Mouse (Mus musculus): ENCODE measurements around the gene Ldb2. TPM values are rescaled to one million over a fixed set of nuclear protein-coding genes. Genes with fewer than 3 reads are reported as not detected.

Ldb2 gene
- polyA plus RNA-seq, 1 experiment: not detected

- Histone ChIP-seq H3K27me3 (ENCODE audit: control insufficient read depth, insufficient read depth, low read length, poor library complexity, severe bottlenecking) (no peaks in the 10 kb centered on the region), H3K9ac (ENCODE audit: low read depth, poor library complexity, severe bottlenecking) (no peak overlapping the region), H3K4me1 (ENCODE audit: control insufficient read depth, insufficient read depth, low read length) (no peaks in the 10 kb centered on the region), H3K4me3 (ENCODE audit: low read depth, low read length) (no peak overlapping the region), H3K27ac (ENCODE audit: insufficient read depth, low read length) (no peak overlapping the region), H3K36me3 (ENCODE audit: control insufficient read depth, insufficient read depth, low read length, poor library complexity, severe bottlenecking) (no peaks in the 10 kb centered on the region), H3K9me3 (replicated peaks; ENCODE audit: control insufficient read depth, insufficient read depth, low read length, poor library complexity, severe bottlenecking) (no peaks in the 10 kb centered on the region)
- no peak for TF ChIP-seq POLR2A (IDR thresholded peaks at IDR 0.05; ENCODE audit: insufficient read depth, low read length)
Measured at GRCm38 (mm10) chr5:44646842-44647190, 152.7 kb downstream of the Ldb2 start.

- Histone ChIP-seq H3K9ac (ENCODE audit: low read depth, poor library complexity, severe bottlenecking) (no peak overlapping the region), H3K27me3 (ENCODE audit: control insufficient read depth, insufficient read depth, low read length, poor library complexity, severe bottlenecking) (no peaks in the 10 kb centered on the region), H3K4me1 (ENCODE audit: control insufficient read depth, insufficient read depth, low read length) (no peaks in the 10 kb centered on the region), H3K4me3 (ENCODE audit: low read depth, low read length) (no peak overlapping the region), H3K27ac (ENCODE audit: insufficient read depth, low read length) (no peak overlapping the region), H3K9me3 (replicated peaks; ENCODE audit: control insufficient read depth, insufficient read depth, low read length, poor library complexity, severe bottlenecking) (no peaks in the 10 kb centered on the region), H3K36me3 (ENCODE audit: control insufficient read depth, insufficient read depth, low read length, poor library complexity, severe bottlenecking) (no peaks in the 10 kb centered on the region)
- no peak for TF ChIP-seq POLR2A (IDR thresholded peaks at IDR 0.05; ENCODE audit: insufficient read depth, low read length)
- no peak for TF ChIP-seq EP300 (IDR thresholded peaks at IDR 0.05; ENCODE audit: insufficient read depth, low read depth, low read length)
- TF ChIP-seq CTCF (IDR thresholded peaks at IDR 0.05; ENCODE audit: low read depth, low read length): no peak
Measured at GRCm38 (mm10) chr5:44645952-44646841, 153.3 kb downstream of the Ldb2 start.

DNA sequence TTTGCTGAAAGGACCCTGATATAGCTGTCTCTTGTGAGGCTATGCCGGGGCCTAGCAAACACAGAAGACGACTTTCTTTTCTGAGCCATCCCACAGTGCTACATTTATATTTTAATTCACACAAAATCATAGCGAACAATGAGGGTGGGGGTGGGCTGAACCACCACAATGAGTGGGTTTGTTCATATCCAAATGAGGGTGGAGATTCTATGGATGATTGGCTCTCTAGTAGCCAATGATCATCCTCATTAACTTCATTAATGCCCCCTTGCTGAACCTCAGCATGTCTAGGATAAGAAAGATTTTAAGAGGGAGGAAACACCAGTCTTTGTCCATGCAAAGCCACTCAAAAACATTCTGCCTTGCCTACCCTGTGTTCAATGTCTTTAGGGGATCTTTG is 156.4 kb downstream of the Ldb2 start:
- no peak overlapping the region for H3K4me3 ChIP-seq (ENCODE audit: low read depth, low read length)
- H3K27ac ChIP-seq (ENCODE audit: insufficient read depth, low read length): no peak overlapping the region
- no peaks in the 10 kb centered on the region for H3K36me3 ChIP-seq (ENCODE audit: control insufficient read depth, insufficient read depth, low read length, poor library complexity, severe bottlenecking)
- H3K9me3 ChIP-seq (replicated peaks; ENCODE audit: control insufficient read depth, insufficient read depth, low read length, poor library complexity, severe bottlenecking): no peaks in the 10 kb centered on the region
- H3K4me1 ChIP-seq (ENCODE audit: control insufficient read depth, insufficient read depth, low read length): no peaks in the 10 kb centered on the region
- TF ChIP-seq POLR2A (IDR thresholded peaks at IDR 0.05; ENCODE audit: insufficient read depth, low read length) (no peak), EP300 (IDR thresholded peaks at IDR 0.05; ENCODE audit: insufficient read depth, low read depth, low read length) (no peak), CTCF (IDR thresholded peaks at IDR 0.05; ENCODE audit: low read depth, low read length) (no peak)
- no peak overlapping the region for H3K9ac ChIP-seq (ENCODE audit: low read depth, poor library complexity, severe bottlenecking)
- H3K27me3 ChIP-seq (ENCODE audit: control insufficient read depth, insufficient read depth, low read length, poor library complexity, severe bottlenecking): no peaks in the 10 kb centered on the region

DNA sequence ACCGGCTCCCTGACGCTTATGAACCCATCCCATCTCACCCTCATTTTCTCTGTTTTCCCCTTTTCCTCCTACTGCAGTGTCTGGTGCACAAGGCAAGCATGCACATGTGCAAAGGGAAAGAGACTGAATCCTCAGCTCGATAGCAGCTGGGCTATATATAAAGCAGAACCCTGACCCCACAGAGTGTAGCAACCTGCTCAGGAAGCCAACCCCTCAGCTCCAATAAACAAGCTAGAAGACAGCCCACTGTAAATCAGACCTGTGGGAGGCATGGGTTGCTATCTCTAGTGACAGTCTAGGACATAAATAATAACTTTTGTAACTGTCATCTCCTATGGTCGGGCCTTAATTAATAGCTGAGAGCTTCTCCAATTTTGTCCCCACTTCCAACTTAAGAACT is 158.4 kb downstream of the Ldb2 start:
- no peak overlapping the region for H3K27ac ChIP-seq (ENCODE audit: insufficient read depth, low read length)
- H3K36me3 ChIP-seq (ENCODE audit: control insufficient read depth, insufficient read depth, low read length, poor library complexity, severe bottlenecking): no peaks in the 10 kb centered on the region
- no peaks in the 10 kb centered on the region for H3K27me3 ChIP-seq (ENCODE audit: control insufficient read depth, insufficient read depth, low read length, poor library complexity, severe bottlenecking)
- H3K9ac ChIP-seq (ENCODE audit: low read depth, poor library complexity, severe bottlenecking): no peak overlapping the region
- H3K4me1 ChIP-seq (ENCODE audit: control insufficient read depth, insufficient read depth, low read length): no peaks in the 10 kb centered on the region
- H3K4me3 ChIP-seq (ENCODE audit: low read depth, low read length): no peak overlapping the region
- TF ChIP-seq CTCF (IDR thresholded peaks at IDR 0.05; ENCODE audit: low read depth, low read length): no peak
- no peak for TF ChIP-seq POLR2A (IDR thresholded peaks at IDR 0.05; ENCODE audit: insufficient read depth, low read length)
- TF ChIP-seq EP300 (IDR thresholded peaks at IDR 0.05; ENCODE audit: insufficient read depth, low read depth, low read length): no peak
- H3K9me3 ChIP-seq (replicated peaks; ENCODE audit: control insufficient read depth, insufficient read depth, low read length, poor library complexity, severe bottlenecking): no peaks in the 10 kb centered on the region

DNA sequence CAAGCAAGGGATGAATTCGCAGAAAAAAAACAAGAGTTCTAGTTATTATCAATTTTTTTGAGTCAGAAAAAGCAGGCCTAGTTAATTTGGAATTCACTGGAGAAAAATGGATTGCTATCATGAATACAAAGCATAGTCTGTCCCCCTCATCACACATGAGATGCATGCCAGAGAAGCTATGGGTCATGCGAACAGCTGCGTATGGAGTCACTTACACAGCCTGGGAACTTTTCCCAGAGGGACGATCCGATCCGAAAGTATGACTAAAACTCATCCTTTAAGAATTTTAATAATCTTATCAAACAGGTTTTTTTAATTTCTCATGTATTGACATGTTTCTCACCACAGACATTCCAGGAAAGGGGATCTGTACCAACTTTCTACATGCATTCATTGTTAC is 163.9 kb downstream of the Ldb2 start:
- TF ChIP-seq CTCF (IDR thresholded peaks at IDR 0.05; ENCODE audit: low read depth, low read length): no peak
- TF ChIP-seq EP300 (IDR thresholded peaks at IDR 0.05; ENCODE audit: insufficient read depth, low read depth, low read length): no peak
- Histone ChIP-seq H3K4me3 (ENCODE audit: low read depth, low read length) (no peak overlapping the region), H3K9ac (ENCODE audit: low read depth, poor library complexity, severe bottlenecking) (no peak overlapping the region), H3K4me1 (ENCODE audit: control insufficient read depth, insufficient read depth, low read length) (no peaks in the 10 kb centered on the region), H3K36me3 (ENCODE audit: control insufficient read depth, insufficient read depth, low read length, poor library complexity, severe bottlenecking) (no peaks in the 10 kb centered on the region), H3K9me3 (replicated peaks; ENCODE audit: control insufficient read depth, insufficient read depth, low read length, poor library complexity, severe bottlenecking) (no peaks in the 10 kb centered on the region), H3K27me3 (ENCODE audit: control insufficient read depth, insufficient read depth, low read length, poor library complexity, severe bottlenecking) (no peaks in the 10 kb centered on the region), H3K27ac (ENCODE audit: insufficient read depth, low read length) (no peak overlapping the region)

DNA sequence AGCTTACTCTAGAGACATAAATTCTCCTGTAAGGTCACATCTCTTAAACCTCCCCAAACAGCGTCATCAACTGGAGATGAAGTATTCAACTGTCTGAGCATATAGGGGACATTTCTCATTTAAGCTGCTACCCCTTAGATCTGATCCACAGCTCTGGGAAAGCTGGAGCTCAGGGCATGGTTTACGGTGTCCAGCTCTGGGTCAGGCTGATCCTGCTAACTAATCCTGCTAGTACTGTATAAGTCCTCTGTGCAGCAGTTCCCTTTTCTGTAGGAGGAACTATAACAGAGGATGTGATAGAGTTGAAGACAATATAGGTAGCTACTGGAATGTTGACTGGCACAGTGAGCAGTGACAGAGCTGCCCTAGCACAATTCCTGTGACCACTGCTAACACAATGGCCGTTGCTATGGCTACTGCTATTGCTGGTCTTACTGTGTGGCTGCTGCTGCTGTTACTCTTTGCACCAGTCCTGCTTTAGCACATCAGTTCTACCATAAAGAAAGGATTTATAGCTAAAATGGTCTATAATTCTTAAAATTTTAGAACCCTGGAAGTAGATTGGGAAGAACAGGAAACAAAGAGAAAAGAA is 170.3 kb downstream of the Ldb2 start:
- H3K27ac ChIP-seq (ENCODE audit: insufficient read depth, low read length): no peak overlapping the region
- no peaks in the 10 kb centered on the region for H3K9me3 ChIP-seq (replicated peaks; ENCODE audit: control insufficient read depth, insufficient read depth, low read length, poor library complexity, severe bottlenecking)
- no peak overlapping the region for H3K9ac ChIP-seq (ENCODE audit: low read depth, poor library complexity, severe bottlenecking)
- no peak for TF ChIP-seq POLR2A (IDR thresholded peaks at IDR 0.05; ENCODE audit: insufficient read depth, low read length)
- TF ChIP-seq EP300 (IDR thresholded peaks at IDR 0.05; ENCODE audit: insufficient read depth, low read depth, low read length): no peak
- TF ChIP-seq CTCF (IDR thresholded peaks at IDR 0.05; ENCODE audit: low read depth, low read length): no peak
- no peaks in the 10 kb centered on the region for H3K36me3 ChIP-seq (ENCODE audit: control insufficient read depth, insufficient read depth, low read length, poor library complexity, severe bottlenecking)
- no peak overlapping the region for H3K4me3 ChIP-seq (ENCODE audit: low read depth, low read length)
- no peaks in the 10 kb centered on the region for H3K4me1 ChIP-seq (ENCODE audit: control insufficient read depth, insufficient read depth, low read length)
- no peaks in the 10 kb centered on the region for H3K27me3 ChIP-seq (ENCODE audit: control insufficient read depth, insufficient read depth, low read length, poor library complexity, severe bottlenecking)

All from ES-Bruce4 (cell line).